Mouse (Mus musculus): ENCODE measurements around the gene Vps53. TPM values are rescaled to one million over a fixed set of nuclear protein-coding genes. Genes with fewer than 3 reads are reported as not detected.

The Vps53 gene
- total and polyA plus RNA-seq, 3 experiments = 20.2 to 61.2 (median 51.6) TPM

- DNase-seq = no peak
Measured at GRCm38 (mm10) chr11:76168976-76169375, 10.5 kb downstream of the Vps53 start.

DNA sequence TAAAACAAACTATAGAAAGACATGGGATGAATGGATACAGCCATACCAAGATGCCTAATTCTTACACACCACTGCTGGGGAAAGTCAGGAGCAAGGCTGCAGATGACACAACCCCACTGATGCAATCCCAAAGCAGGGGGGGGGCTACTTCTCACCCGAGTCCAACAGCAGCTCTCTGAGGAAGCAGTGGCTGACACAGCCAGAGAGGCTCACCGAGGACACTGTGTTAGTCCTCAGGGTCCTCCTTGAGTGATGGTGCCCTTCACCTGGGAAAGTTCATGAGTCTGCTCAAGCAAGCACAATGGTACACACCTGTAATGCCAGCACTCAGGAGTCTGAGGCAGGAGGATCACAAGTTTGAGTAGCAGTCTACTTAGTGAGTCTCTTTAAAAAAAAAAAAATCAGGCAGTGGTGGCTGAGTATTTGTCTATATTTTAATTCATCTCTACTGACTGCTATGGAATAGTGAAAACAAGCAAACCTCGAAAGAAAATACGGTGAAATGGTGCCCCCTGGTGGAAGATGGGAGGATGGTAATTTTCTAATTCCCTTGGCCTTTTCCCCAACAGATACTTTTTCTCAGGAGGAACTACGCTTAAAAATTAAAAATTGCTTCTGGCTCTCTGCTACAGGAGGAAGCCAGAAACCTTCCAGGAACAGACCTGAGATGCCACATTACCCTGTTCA is 12.2 kb downstream of the Vps53 start:
- peak; percentile 93 for DNase-seq

DNA sequence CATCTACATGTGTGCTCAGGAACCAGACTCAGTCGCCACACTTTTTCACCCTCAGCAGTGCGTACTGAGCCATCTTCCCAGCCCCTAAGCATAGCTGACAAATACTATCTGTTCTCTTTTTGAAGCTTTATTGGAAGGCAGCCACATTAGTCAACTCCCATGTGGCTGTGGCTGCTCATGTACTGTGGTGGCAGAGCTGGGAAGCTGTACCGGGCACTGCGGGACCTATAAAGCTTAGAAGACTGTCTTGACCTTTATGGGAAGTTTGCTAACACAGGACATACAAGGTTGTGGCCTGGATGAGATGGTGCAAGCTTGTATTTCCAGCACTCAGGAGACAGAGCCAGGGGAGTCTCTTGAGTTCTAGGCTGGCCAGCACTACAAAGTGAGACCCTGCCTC is 12.8 kb downstream of the Vps53 start:
- DNase-seq = peak; percentile 61

GRCm38 (mm10) chr11:76160251-76160650 is 19.2 kb downstream of the Vps53 start:
- no peak for DNase-seq

DNA sequence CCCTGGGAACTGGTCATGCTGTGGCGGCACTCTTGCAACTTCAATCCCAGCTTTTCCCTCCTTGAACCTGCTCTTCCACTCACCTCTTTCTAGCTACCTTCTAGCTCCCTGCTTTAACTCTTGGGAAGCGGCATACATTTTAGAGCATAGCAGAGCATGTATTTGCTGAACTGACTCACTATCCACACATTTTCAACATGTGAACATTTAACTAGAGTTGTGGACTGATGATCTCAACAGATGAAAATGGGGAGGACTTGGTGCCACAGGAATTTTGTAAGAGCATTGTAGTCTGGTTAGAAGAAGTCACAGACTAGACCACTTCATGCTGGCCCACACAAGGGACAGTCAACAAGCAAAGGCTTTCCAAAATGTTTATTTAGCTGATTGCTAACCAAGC is 21.1 kb downstream of the Vps53 start:
- DNase-seq = no peak

- DNase-seq = no peak
Measured at GRCm38 (mm10) chr11:76154861-76155260, 24.6 kb downstream of the Vps53 start.

DNA sequence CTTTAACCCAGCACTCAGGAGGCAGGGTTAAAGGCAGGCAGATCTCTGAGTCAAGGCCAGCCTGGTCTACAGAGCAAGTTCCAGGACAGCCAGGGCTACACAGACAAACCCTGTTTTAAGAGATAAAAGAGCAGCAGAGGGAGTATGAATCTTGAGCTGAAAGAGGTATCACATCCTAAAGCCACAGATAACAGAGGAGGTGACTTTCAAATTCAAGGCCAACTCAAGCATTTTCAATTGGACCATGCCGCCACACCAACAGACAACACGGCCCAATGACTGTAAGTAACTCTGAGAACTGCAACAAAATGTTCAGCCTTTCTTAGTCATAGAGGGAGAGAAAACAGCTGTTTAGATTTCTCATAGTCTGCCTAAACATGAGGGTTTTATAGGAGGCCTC is 25.2 kb downstream of the Vps53 start:
- DNase-seq = no peak

GRCm38 (mm10) chr11:76153236-76153951 is 26.1 kb downstream of the Vps53 start:
- DNase-seq = no peak

DNA sequence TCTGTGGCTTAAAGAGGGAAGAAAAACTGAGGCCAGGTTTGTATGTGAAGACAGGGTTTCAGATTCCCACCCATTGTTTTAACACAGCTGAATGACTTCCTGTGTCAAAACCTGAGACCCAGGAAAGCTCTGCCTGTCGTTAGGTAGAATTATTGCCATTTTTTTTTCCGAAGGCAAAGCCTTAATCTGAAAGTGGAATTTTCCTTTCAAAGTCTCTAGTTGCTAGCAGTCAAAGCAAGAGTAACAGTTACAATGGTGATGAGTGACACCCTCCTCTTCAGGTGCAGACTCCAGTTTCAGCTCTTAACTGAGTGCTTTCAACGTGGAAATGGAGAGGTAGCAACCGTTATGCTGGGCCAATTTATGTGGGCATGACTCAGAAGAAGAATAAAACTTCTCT is 28.5 kb downstream of the Vps53 start:
- DNase-seq = no peak

DNA sequence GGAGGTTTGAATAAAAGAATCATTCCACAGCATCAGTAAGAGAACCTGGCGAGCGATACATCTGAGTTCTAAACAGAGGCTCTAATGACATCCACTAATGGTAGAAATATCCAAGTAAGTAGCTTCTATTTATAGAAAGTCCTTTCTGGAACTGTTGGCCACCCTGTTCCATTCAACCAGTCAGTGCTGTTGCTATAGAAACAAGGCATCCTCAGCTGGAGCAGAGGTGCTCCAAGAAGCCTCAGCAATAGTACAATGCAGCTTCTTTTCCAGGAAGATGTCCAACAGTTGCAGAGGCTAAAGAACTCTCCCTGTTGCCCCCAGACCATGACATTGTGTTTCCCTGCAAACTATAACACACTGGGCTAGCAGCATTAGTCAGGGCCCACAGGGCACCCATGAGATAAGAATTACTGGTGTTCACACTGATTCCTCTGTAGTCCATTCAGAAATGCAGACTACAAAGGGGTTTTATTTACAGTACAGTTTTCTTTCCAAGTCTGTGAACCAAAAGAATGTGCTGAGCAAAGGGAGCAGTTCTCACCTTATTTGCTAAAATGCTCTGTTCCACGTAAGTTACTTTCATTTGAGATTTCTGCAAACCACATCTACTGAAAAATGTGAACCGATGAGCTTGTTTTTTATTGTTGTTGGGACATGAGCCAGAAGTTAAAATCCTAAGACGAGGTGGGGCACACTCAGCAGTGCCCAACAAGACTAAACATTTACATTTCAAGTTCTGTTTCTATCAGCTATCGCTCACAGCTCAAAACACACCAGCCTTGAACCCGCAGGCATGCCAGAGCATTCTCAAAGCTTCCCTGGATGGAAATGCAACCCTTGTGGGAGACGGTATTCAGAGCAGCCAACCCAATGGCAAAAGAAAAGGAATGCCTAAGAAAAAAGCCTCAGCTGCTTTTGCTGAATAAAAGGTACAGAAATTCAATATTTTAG is 31.1 kb downstream of the Vps53 start:
- no peak for DNase-seq

GRCm38 (mm10) chr11:76146187-76147010 is 33.0 kb downstream of the Vps53 start:
- no peak for DNase-seq

DNA sequence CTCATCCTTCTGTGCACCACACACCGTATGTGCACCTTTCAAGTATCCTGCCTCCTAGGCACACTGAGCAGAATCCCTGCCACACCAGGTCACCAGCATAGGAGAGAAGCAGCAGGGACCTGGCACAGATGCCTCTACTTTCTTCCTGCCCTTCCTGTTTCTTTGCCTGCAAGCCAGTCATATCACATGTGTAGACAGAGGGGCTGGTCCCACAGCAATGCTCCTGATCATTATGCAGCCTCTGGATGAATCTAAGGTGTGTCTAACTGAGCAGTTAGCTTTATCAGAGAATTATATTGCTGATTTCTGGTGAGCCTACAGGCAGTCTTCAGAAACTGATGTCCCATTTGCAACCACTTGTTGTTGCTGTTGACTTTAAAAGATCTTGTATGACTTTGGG is 34.3 kb downstream of the Vps53 start:
- DNase-seq = no peak

DNA sequence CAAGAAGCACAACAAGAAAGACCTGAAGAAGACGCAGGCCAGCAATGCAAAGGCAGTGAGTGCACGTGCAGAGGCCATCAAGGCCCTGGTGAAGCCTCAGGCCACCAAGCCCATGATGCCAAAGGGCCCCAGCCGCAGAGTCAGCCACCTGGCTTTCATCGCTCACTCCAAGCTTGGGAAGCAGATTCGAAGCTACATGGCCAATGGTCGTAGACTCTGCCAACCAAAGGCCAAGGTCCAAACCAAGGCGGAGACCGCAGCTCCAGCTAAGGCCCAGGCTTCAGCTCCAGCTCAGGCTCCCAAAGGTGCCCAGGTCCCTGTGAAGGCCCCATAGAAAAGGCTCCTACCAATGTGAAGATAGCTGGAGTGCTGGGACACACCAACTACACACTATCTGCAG is 35.1 kb downstream of the Vps53 start:
- DNase-seq = no peak

DNA sequence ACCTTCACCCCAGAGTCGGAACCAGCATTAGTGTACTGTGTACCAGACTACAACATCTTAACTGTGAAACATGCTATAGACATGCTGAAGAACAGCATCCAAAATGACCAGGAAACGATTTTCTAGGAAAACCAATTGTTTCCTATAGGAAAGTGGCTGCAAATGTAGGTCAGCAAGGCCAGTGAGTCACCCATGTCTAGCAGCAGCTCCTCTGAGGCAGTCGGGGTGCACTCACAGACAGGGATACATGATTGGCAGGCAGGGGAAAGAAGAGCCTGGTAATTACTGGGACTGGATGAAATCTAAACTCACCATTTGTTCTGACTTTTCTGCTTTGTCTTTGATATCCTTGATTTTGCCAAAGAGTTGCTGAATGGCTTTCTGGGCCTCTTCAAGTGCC is 41.5 kb downstream of the Vps53 start:
- peak; percentile 21 for DNase-seq

DNA sequence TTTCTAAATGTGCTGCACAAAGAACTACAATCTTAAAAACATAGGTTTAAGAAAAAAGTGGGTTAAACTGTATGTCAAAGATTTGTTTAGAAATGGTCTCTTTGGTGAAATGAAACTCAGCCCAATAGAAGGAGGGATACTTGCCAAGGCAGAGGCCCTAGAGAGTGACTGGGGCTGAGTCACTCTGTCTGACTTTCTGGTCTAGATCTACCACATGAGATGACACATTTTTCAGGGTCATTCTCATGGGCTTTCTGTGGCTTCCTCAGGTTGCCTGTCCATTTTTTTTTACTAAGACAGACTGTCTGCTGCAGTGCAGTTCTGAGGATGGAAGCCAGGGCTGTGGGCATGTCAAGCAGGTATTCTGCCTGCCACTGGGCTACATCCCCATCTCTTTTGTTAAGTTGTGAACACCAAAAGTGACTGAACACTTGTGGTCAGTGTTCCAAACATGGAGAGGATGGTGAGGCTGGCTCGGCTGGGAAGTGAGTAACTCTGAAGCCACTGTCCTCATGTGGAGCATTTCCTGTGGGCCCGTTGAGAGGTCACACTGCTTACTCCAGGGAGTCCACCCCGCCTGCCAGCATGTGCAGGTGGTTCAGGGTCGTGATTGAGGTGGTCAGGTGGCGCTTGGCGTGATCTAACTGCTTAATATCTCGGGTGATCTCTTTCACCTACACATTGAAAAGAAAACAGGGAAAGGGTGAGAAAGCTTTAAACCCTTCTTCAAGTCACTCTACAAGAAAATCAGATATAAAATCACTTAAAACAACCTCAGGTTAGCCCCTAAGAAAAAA is 43.6 kb downstream of the Vps53 start:
- DNase-seq = peak; percentile 74

DNA sequence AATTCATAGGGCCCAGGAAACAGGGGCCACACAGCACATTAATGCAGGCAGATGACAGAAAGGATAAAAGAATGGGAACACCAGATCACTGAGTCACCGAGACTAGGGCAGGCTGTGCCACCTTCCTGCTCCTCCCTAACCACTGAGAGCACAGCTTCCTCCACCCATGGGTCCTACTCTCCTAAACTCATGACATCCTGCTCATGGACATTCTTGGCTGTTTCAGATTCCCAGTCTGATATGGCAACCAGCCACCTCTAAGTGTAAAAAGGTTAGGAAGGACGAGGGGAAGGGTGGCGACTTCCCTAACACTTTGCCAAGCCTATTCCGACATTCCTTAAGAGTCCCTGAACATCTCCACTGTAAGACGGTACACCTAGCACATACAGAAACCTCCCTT is 48.6 kb downstream of the Vps53 start:
- peak; percentile 45 for DNase-seq

GRCm38 (mm10) chr11:76125386-76125785 is 54.1 kb downstream of the Vps53 start:
- DNase-seq = no peak

DNA sequence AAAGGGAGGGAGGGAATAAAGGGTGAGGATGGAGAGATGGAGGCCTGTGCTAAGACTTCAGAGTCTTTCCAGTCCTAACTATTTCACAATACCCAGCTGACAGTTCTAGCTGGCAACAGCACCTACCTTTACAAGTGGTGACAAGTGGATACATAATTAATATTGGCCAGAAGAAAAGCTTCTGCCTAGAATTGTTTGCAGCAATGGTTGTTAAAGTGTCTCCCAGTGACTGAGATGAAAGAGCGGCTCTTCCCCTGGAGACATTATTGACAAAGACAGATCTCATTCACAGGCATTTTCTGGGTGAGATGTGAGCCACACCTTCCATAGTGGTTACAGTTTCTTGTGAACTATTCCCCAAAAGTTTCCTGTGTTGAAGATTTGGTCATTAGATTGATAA is 55.9 kb downstream of the Vps53 start:
- no peak for DNase-seq

DNA sequence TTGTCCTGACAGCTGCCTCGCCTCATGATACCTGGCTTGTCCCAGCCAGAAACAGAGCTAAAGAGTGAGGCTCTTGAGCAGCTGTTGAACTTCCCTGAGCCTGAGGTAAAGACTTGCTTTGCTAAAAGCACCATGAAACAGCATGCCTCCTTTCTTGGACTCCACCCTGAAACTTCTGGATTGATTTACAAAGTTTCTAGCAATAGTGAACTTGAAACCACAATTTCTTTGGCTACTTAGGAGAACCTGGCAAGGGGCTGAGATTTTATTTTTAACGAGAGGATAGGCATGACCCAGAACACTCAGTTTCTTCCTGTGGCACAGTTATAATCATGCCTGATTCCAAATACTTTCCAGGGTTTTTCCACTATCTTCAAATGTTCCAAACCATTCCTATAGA is 56.9 kb downstream of the Vps53 start:
- DNase-seq = no peak

GRCm38 (mm10) chr11:76121086-76121485 is 58.4 kb downstream of the Vps53 start:
- no peak for DNase-seq

GRCm38 (mm10) chr11:76120407-76120901 is 59.0 kb downstream of the Vps53 start:
- no peak for DNase-seq
